Comparison of ENCODE assay signal across 15 mouse cellular contexts in genomic region chr6:103519596-103519995, GRCm38 (mm10). TPM values are rescaled to one million over a fixed set of nuclear protein-coding genes. Genes with fewer than 3 reads are reported as not detected.
DNase-seq lines count a peak whose midpoint lies in the region.
"Had no signal": no experiment of that assay in that cellular context is flagged by ENCODE, and none has a peak within 500 bp of the region (broad histone marks: within the 10 kb centered on the region; RNA-seq: fewer than 3 reads in every experiment).

No protein-coding gene starts in this region.

- intact Hi-C loops in left cerebral cortex, postnatal 36 days (cut with DNase I), result no loop called here

- DNase-seq in cerebellum, adult 18-20 months, result peak; percentile 45 to 59
- no peak for DNase-seq in cerebellum, adult 8-10 months
- DNase-seq in brain, adult 2 months (ENCODE audit: low read depth, low spot score), result peak; percentile 73
- peak; percentile 25 to 63 for DNase-seq in cerebellum, postnatal 14 days
- DNase-seq in left cerebral cortex, postnatal 36 days (ENCODE audit: low spot score in 2 of 2), result no peak
- DNase-seq in thymus, postnatal 36 days, result no peak
- DNase-seq: adrenal gland, adult 2 months; adrenal gland, postnatal 14 days; forebrain, postnatal 0 days; gastrocnemius, adult 2 months; gastrocnemius, postnatal 14 days; heart, adult 11 months; kidney, adult 11 months had no signal

RNA-seq across cellular contexts. Expression of gene Chl1, which starts 9.2 kb away (rescaled TPM):
- total RNA-seq in left cerebral cortex, postnatal 36 days (2021), result 100 to 1,000 TPM; 114 to 125 TPM
- total RNA-seq: common myeloid progenitor, adult 5-6 weeks; MEL had no signal

Comparison
In these comparisons a context has a peak if more than half of its experiments do, and no peak if none do; other contexts are left out.
1. DNase-seq: peak in cerebellum, adult 18-20 months (2 of 2), brain, adult 2 months (single experiment) and cerebellum, postnatal 14 days (2 of 2); none in cerebellum, adult 8-10 months (single experiment), left cerebral cortex, postnatal 36 days (0 of 2) and thymus, postnatal 36 days (0 of 2).